Mouse (Mus musculus) neural tube, embryonic 15.5 days (tissue): ENCODE measurements around the gene Tfeb. TPM values are rescaled to one million over a fixed set of nuclear protein-coding genes. Genes with fewer than 3 reads are reported as not detected.

ENCODE experiments used
- ATAC-seq: fragments of 200-750 bp; cut with Nextera tagmentation; 2 replicates; pipeline ENCODE4 v1.8.0; 2017; ENCODE audit warnings: mild to moderate bottlenecking, moderate TSS enrichment, moderate library complexity; ENCODE audit not compliant: low FRiP score
- H3K27ac ChIP-seq: fragments of 300-500 bp; sonication (generic); replicated peaks from 2 replicates; pipeline ENCODE4 v1.5.1; 2015; ENCODE audit warnings: mild to moderate bottlenecking, inconsistent platforms
- H3K27me3 ChIP-seq: fragments of 300-500 bp; sonication (generic); replicated peaks from 2 replicates; pipeline ENCODE4 v1.6.1; 2015; ENCODE audit warnings: inconsistent platforms
- H3K36me3 ChIP-seq: fragments of 300-500 bp; sonication (generic); 2 replicates; pipeline ENCODE4 v1.6.1; 2015; ENCODE audit warnings: inconsistent platforms
- H3K4me1 ChIP-seq: fragments of 300-500 bp; sonication (generic); 2 replicates; pipeline ENCODE4 v1.6.1; 2015; ENCODE audit warnings: inconsistent platforms
- H3K4me2 ChIP-seq: fragments of 300-500 bp; sonication (generic); 2 replicates; pipeline ENCODE4 v1.6.1; 2015; ENCODE audit warnings: inconsistent platforms, mild to moderate bottlenecking, moderate library complexity
- H3K4me3 ChIP-seq: fragments of 300-500 bp; sonication (generic); replicated peaks from 2 replicates; pipeline ENCODE4 v1.5.1; 2015; ENCODE audit warnings: mild to moderate bottlenecking, inconsistent platforms
- H3K9ac ChIP-seq: fragments of 300-500 bp; sonication (generic); replicated peaks from 2 replicates; pipeline ENCODE4 v1.6.1; 2015; ENCODE audit warnings: mild to moderate bottlenecking, inconsistent platforms
- H3K9me3 ChIP-seq: fragments of 300-500 bp; sonication (generic); replicated peaks from 2 replicates; pipeline ENCODE4 v1.6.1; 2016; ENCODE audit warnings: inconsistent platforms
- WGBS: fragments of 180-500 bp; shearing (Covaris S2); methylation state at CpG from one replicate; pipeline ENCODE4 v1.1.7; 2015; ENCODE audit warnings: mixed read lengths; 5-methylcytosine and 5-hydroxymethylcytosine counted together
- polyA plus RNA-seq: library from polyadenylated mRNA; unstranded; fragments of >200 nt; fragmentation: Nextera tagmentation; extraction: Ambion mirVana; gene quantifications from 2 replicates; pipeline ENCODE4 v1.2.1, GENCODE M21; 2015

Tfeb gene
- polyA plus RNA-seq, 1 experiment from 2014 or later = 3.7 TPM

DNA sequence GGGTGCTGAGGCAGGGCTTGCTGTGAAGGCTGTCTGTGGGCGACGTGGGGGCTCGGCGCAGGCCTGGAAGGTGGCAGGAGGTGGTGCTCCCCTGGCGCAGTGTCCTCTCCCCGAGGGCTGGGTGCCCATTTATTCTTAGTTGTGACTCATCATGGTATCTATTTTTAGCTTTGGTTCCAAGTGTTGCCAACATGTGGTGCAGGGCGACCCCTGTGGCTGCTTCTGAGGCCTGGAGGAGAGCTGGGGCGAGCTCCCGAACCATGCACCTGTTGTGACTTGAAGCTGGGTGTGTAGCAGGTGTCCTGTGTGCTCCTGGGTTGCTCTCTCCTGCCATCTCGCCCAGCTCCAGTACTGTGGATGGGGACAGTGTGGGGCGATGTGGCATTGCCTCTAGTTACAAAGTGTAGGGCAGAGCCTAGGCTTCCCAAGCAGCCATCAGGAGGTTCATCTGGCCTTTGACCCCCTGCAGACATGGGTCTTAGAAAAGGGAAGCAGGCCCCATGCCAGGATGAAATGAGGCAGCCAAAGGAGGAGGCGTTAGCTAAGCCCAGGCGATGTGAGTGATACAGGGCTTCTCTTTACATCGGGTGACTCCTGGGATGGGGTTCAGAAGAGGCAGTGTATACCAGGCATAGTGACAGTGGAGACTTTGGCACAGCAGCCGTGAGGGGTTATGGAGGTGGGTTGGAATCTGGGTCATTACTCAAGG, 23.0 kb downstream of the Tfeb start:
- H3K36me3 ChIP-seq = no peaks in the 10 kb centered on the region
- no peak overlapping the region for H3K4me2 ChIP-seq
- H3K9ac ChIP-seq = no peak overlapping the region

DNA sequence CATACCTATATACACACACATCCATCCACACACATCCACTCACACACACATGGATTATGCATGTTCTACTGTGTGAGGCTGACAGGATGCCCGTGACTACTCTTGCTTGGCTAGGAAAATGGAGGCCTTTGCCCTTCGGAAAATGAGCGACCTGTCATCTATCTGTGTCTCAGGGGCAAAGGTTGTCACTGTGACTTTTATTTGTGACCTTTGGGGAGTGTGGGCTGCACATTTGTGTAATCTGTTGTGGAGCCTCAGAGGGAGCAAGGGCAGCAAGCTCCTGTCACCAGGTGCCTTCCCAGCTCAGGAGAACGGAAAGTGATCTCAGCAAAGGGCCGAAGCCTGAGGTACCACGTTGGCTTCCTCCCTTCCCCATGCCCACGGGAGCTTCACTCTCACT, 25.2 kb downstream of the Tfeb start:
- H3K36me3 ChIP-seq = no peaks in the 10 kb centered on the region
- 75% methylated on average over 7 of the region's 7 CpGs for WGBS
- peaks cover 15% of the 10 kb centered on the region for H3K4me1 ChIP-seq
- no peak overlapping the region for H3K4me2 ChIP-seq
- H3K9ac ChIP-seq = no peak overlapping the region
- no peak for ATAC-seq
- H3K27ac ChIP-seq = 0 out of 2 replicates have a peak overlapping the region, but pooled peaks have one; percentile 60
- H3K9me3 ChIP-seq = no peaks in the 10 kb centered on the region
- H3K27me3 ChIP-seq = no peaks in the 10 kb centered on the region
- no peak overlapping the region for H3K4me3 ChIP-seq

More for the DNA sequence above, 23.0 kb downstream of the Tfeb start:
- Histone ChIP-seq H3K27ac (no peak overlapping the region), H3K9me3 (no peaks in the 10 kb centered on the region), H3K27me3 (no peaks in the 10 kb centered on the region), H3K4me1 (peaks cover 15% of the 10 kb centered on the region), H3K4me3 (no peak overlapping the region)
- 79% methylated on average over 15 of the region's 15 CpGs for WGBS
- ATAC-seq = no peak

DNA sequence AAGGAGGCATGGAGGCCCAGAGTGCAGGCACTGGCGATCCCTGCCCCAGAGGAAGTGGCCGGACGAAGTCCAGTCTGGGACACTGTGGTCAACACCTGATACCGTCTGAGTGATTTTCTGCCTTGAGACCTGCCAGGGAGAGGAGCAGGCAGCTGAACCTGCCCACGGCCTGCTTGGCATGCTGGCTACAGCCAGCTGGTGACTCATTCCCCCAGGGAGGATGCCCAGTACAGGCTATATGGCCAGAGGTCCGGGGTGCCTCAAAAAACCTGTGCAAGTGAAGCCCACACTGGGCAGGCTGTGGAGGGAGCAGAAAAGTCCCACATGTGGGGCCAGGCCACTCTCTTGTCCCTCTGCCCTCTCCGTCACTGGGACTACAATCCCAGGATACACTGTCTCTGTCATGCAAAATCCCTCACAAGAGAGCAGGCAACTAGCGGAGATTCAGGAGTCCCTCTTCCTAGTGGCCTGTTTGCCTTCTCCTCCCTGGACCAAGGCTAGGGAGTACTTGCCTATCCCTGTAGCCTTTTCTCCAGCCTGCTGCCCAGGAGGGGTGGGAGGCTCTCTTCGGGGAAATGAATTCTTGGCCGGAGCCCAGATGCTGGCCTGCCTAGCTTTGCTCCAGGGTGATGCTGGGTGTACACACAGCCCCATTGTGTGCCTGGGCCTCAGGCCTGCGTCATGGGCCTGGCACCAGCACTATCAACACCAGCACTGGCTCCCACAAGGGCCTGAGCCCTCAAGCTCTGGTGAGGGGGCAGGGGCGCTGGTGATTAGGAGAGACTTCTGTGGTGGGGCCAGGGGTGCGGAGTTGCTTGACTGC, 25.9 kb downstream of the Tfeb start:
- no peaks in the 10 kb centered on the region for H3K36me3 ChIP-seq
- peaks cover 15% of the 10 kb centered on the region for H3K4me1 ChIP-seq
- WGBS = 67% methylated on average over 13 of the region's 13 CpGs
- no peaks in the 10 kb centered on the region for H3K9me3 ChIP-seq
- peak; percentile 79 for ATAC-seq
- no peak overlapping the region for H3K4me3 ChIP-seq
- peak overlapping the region; percentile 70 for H3K27ac ChIP-seq
- H3K4me2 ChIP-seq = no peak overlapping the region
- H3K27me3 ChIP-seq = no peaks in the 10 kb centered on the region
- no peak overlapping the region for H3K9ac ChIP-seq

DNA sequence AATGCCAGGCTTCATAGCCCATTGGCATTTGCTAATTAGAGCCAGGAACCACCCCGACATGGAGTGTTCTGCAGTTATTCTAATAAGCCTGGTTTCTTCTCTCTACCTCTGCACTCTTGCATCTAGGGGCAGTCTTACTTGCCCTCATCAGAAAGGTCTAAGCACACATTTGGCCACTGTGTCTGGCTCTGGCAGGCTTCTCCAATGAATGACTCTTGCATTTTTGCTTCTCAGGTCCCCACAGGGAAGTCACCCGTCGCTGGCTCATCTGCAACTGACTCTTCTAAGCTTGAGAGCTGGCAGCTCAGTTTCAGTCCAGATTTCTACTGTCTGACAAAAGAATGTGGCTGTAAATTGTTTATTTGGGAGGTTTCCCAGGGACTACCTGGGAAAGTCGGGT, 29.2 kb downstream of the Tfeb start:
- 73% methylated on average over 4 of the region's 4 CpGs for WGBS
- H3K9me3 ChIP-seq = no peaks in the 10 kb centered on the region
- H3K36me3 ChIP-seq = no peaks in the 10 kb centered on the region
- no peak for ATAC-seq
- H3K4me1 ChIP-seq = peaks cover 15% of the 10 kb centered on the region
- H3K27me3 ChIP-seq = no peaks in the 10 kb centered on the region
- H3K27ac ChIP-seq = no peak overlapping the region
- no peak overlapping the region for H3K9ac ChIP-seq
- no peak overlapping the region for H3K4me2 ChIP-seq
- no peak overlapping the region for H3K4me3 ChIP-seq

DNA sequence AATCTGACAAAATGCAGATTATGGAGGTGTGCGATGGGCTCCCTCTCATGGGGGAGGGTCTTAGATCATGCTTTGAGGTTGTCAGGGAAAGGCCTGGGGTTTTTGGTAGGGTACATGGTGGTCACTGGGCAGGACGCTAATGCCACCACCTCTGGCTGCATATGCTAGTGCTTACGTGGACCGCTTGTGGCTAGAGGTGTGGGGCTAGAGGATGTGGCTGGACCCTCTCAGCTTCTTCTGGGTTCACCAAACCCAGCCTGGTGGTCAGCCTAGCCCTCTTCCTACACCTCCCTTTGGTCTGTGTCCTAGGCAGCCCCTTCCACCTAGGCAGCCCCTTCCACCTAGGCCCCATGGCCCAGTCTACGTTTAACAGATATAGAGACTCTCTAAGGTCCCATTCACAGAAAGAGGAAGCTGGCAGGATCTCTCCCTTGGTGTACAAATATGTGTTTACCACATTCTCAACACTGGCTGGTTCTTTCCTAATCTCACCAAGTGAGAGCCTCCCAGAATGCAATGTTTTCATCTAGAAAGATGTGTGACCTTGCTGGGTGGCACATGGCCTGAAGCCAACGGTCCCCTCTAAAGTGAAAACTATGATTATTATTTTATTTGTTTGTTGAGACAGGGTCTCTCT, 29.7 kb downstream of the Tfeb start:
- H3K27ac ChIP-seq = no peak overlapping the region
- H3K27me3 ChIP-seq = no peaks in the 10 kb centered on the region
- no peak overlapping the region for H3K4me2 ChIP-seq
- H3K9me3 ChIP-seq = no peaks in the 10 kb centered on the region
- WGBS = 92% methylated on average over 6 of the region's 6 CpGs
- H3K4me3 ChIP-seq = no peak overlapping the region
- no peak overlapping the region for H3K9ac ChIP-seq
- peaks cover 15% of the 10 kb centered on the region for H3K4me1 ChIP-seq
- no peak for ATAC-seq
- H3K36me3 ChIP-seq = no peaks in the 10 kb centered on the region

DNA sequence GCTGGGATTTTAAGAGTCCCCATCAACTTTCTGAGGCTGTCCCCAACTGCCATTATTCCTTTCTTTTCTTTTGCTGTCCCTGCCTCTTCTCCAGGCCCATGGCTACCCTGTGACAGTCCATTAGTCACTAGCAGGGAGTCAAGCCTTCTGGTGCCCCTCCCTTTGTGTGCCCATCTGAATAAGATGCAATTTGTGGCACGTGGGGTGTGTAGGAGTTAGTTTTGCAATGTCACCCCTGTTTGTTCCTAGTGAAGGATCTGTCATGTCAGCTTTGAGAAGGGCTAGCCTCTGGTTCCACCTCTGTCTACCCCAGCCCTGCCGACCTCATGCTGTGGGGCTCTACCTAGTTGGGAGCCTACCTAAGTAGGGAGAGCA, 30.2 kb downstream of the Tfeb start:
- Histone ChIP-seq H3K9me3 (no peaks in the 10 kb centered on the region), H3K27ac (no peak overlapping the region), H3K4me2 (no peak overlapping the region), H3K9ac (no peak overlapping the region), H3K4me1 (peaks cover 14% of the 10 kb centered on the region), H3K27me3 (no peaks in the 10 kb centered on the region), H3K4me3 (no peak overlapping the region), H3K36me3 (no peaks in the 10 kb centered on the region)
- no peak for ATAC-seq
- WGBS = 58% methylated on average over 2 of the region's 2 CpGs

DNA sequence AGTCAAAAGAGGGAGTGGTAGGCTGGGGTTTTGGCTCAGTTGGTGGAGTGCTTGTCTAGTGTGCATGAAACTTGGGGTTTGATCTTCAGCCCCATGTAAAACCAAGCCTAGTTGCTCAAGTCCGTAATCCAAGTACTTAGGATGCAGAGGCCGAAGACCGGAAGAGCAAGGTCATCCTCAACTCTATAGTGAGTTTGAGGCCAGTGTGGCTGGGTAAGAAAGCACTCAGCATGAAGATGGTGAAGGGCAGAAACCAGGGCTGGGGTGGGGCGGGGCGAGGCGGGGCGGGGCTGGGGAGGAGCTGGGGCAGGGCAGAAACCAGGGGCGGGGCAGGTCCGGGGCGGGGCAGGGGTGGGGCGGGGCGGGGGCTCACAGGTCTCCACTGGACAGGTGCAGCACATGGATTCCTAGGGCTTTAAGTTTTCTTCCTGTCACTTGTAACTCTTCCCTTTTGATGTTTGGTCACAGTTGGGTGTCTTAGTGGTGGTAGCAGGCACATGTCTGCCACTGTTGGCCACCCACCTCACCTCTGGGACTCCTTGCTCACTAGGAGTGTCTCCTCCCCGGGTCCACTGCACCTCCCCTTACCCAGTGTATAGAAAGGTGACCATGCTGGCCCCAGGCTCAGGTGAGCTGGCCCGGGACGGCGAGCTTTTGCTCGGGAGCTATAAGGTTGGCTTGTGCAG, 30.8 kb downstream of the Tfeb start:
- Histone ChIP-seq H3K27me3 (no peaks in the 10 kb centered on the region), H3K4me2 (no peak overlapping the region)

DNA sequence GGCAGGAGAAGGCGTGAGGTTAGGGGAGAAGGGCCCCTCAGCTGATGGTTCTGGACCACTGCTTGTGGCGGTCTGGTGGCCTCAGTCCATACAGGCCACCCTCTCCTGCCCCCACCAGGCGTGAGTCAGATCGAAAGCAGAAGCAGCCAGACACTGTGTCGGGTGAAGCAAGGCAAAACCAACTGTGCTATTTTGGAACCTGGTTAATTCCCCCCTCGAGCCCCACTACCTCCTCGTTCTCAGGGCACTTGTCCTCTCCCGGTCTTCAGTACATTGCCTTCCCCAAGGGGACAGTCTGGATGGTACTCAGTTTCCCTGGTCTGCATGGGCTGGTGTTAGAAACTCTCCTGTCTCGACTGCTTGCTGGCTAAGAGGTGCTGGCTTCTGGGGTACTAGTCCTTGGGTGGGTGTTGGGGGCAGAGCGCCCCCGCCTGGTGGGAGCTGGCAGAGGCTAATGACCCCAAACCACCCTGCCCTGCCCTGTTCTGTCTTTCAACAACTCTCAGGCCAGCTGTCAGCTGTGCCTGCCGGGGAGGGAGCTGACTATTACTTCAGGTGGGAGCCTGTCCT, 32.0 kb downstream of the Tfeb start:
- H3K4me3 ChIP-seq = no peak overlapping the region
- 0 out of 2 replicates have a peak, but pooled peaks cover 4% of the 10 kb centered on the region for H3K9me3 ChIP-seq
- no peak overlapping the region for H3K27ac ChIP-seq
- no peak for ATAC-seq
- no peaks in the 10 kb centered on the region for H3K4me1 ChIP-seq
- no peaks in the 10 kb centered on the region for H3K36me3 ChIP-seq
- 50% methylated on average over 12 of the region's 12 CpGs for WGBS
- no peaks in the 10 kb centered on the region for H3K27me3 ChIP-seq
- H3K9ac ChIP-seq = no peak overlapping the region
- no peak overlapping the region for H3K4me2 ChIP-seq

More for the DNA sequence above, 30.8 kb downstream of the Tfeb start:
- WGBS = 57% methylated on average over 12 of the region's 17 CpGs
- no peak for ATAC-seq
- H3K36me3 ChIP-seq = no peaks in the 10 kb centered on the region
- H3K4me1 ChIP-seq = peaks cover 9% of the 10 kb centered on the region
- H3K4me3 ChIP-seq = no peak overlapping the region
- no peak overlapping the region for H3K27ac ChIP-seq
- no peak overlapping the region for H3K9ac ChIP-seq
- H3K9me3 ChIP-seq = 0 out of 2 replicates have a peak, but pooled peaks cover 4% of the 10 kb centered on the region

DNA sequence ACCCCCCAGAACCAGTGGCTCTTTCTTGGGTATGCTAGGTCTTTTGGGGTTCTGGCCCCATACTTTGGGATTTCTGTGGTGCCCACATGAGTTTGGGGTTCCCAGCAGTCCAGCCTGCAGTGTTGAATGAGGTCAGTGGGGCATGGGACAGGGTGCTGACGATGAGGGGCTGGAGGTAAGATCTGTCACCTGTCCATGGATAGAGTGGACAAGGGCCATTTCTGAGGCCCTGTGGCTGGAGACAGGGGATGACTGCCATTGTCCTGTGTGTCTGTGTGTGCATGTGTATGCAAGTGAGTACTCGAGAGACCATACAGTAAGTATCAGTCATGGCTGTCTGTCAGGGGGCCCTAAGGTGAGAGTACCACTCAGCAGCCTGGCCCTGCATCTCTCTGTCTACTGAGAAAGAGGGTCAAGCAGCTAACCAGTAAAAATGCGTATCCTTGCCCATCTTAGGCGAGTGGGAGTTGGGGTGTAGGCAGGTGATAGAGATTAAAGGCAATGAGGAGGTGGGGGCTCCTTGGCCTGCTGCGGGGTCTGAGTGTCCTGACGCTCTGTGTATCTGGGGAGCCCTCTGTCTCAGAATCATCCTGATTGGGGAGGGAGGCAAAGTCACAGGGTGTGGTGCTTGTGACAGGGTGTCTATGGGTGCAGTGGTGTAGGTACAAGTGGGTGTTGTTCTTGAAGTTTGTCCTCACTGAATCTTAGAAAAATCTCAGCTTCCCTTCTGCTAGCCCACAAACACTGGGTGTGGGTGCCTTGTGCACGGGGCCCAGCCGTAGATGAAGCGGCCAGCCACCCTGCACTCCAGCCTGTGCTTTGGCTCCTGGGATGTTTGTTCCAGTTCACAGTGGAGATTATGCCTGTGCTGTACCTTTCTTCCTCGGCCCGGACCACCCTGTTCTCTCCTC, 32.8 kb downstream of the Tfeb start:
- H3K27ac ChIP-seq = no peak overlapping the region
- no peaks in the 10 kb centered on the region for H3K36me3 ChIP-seq
- H3K9me3 ChIP-seq = 0 out of 2 replicates have a peak, but pooled peaks cover 4% of the 10 kb centered on the region
- 85% methylated on average over 11 of the region's 11 CpGs for WGBS
- H3K4me3 ChIP-seq = no peak overlapping the region
- no peak overlapping the region for H3K4me2 ChIP-seq
- H3K4me1 ChIP-seq = no peaks in the 10 kb centered on the region
- ATAC-seq = no peak
- H3K27me3 ChIP-seq = no peaks in the 10 kb centered on the region
- H3K9ac ChIP-seq = no peak overlapping the region

DNA sequence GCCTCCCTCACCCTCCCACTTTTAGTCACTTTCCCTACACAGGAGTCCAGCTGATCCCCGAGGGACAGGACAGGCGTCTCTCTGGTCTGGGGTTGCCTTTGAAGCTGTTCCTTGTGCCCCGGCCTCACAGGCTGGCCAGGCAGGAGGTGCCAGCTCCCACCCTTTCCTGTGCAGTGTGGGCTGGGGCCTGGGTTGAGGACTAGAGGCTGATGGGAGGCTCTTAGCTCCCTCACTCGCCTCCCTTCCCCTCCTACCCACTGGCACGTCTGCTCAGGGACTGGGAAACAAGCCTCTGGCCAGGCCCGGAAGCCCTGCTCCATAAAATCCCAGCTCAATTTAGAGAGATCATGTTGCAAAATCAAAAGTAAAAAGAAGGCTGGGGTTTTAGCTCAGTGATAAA, 36.8 kb downstream of the Tfeb start:
- 0 out of 2 replicates have a peak, but pooled peaks cover 4% of the 10 kb centered on the region for H3K9me3 ChIP-seq
- H3K4me3 ChIP-seq = no peak overlapping the region
- H3K36me3 ChIP-seq = no peaks in the 10 kb centered on the region
- no peak overlapping the region for H3K9ac ChIP-seq
- no peak for ATAC-seq
- H3K27ac ChIP-seq = no peak overlapping the region
- H3K4me1 ChIP-seq = no peaks in the 10 kb centered on the region
- no peak overlapping the region for H3K4me2 ChIP-seq
- no peaks in the 10 kb centered on the region for H3K27me3 ChIP-seq
- 55% methylated on average over 6 of the region's 6 CpGs for WGBS
